Mouse (Mus musculus): ENCODE measurements around the gene Mcm10.

DNA sequence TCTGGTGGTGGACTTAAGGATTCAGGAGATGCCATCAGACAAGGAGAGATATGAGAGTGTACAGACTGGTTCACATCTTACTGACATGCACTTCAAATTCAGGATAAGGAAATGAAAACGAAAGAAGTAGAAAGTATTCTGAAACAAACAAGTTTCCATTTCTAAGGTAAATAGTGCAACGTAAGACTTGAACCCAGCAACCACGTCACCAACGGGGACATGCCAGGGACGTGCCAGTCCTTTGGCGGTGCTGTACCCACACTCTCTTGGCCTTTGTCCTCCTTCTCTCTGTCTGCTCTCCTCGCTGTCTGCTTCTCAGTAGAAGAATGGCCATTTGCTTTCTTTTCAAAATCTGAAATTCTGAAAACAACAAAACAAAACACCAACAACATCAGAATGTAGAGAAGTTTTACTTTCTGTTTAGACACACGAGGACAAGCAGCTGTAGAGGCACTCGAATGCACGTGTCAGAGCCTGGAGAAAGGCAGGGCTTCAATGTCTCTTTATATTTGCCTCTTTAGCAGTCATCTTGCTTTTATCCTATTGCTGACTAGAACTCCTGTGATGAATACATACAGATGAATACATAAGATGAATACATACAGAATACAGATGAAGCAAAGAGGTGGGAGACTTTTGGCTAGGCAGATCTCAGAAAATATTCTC is 24.0 kb upstream of the Mcm10 start:
- no peak for TF ChIP-seq CTCF (IDR thresholded peaks at IDR 0.05; ENCODE audit: low read depth, low read length)
- TF ChIP-seq POLR2A (IDR thresholded peaks at IDR 0.05; ENCODE audit: extremely low read depth, insufficient read depth, low read length): no peak
